Mouse (Mus musculus): Measurements from ENCODE around the gene Arpc5. TPM values are rescaled to one million over a fixed set of nuclear protein-coding genes. Genes with fewer than 3 reads are reported as not detected.

Gene Arpc5
- polyA plus RNA-seq, 1 experiment from 2014 or later = 284 TPM

DNA sequence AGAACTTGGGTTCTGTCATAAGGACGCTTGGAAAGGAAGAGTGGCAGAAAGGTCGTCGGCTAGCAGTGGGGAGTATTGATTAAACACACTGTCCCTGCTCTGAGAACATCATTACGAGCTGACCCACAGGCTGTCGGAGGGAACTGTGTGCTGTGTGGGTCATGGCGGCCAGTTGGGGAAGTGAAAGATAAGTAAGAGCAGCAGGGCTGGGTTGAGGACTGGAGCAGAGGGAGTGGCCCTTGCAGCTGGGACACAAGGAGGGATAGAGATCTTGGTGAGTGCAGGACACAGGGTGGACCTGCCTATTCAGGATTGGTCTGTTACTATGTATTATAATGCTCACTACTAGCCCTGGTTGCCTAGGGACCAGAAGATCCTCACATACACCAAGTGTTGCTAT lies 38.6 kb downstream of the Arpc5 start:
- 79% methylated on average over 6 of the region's 6 CpGs for WGBS
- ATAC-seq (ENCODE audit: low FRiP score) = no peak
- Histone ChIP-seq H3K9me3 (ENCODE audit: control insufficient read depth, low read length) (no peaks in the 10 kb centered on the region), H3K4me2 (no peak overlapping the region), H3K4me1 (ENCODE audit: control insufficient read depth, insufficient read depth, low read length) (no peaks in the 10 kb centered on the region), H3K27me3 (ENCODE audit: control insufficient read depth, insufficient read depth, low read length) (no peaks in the 10 kb centered on the region), H3K9ac (ENCODE audit: low read length) (no peak overlapping the region), H3K4me3 (ENCODE audit: low read depth, low read length) (no peak overlapping the region), H3K27ac (ENCODE audit: low read depth, low read length) (no peak overlapping the region), H3K36me3 (ENCODE audit: control insufficient read depth, insufficient read depth, low read length) (no peaks in the 10 kb centered on the region)
- no peak for DNase-seq (ENCODE audit: low spot score, missing footprints)

DNA sequence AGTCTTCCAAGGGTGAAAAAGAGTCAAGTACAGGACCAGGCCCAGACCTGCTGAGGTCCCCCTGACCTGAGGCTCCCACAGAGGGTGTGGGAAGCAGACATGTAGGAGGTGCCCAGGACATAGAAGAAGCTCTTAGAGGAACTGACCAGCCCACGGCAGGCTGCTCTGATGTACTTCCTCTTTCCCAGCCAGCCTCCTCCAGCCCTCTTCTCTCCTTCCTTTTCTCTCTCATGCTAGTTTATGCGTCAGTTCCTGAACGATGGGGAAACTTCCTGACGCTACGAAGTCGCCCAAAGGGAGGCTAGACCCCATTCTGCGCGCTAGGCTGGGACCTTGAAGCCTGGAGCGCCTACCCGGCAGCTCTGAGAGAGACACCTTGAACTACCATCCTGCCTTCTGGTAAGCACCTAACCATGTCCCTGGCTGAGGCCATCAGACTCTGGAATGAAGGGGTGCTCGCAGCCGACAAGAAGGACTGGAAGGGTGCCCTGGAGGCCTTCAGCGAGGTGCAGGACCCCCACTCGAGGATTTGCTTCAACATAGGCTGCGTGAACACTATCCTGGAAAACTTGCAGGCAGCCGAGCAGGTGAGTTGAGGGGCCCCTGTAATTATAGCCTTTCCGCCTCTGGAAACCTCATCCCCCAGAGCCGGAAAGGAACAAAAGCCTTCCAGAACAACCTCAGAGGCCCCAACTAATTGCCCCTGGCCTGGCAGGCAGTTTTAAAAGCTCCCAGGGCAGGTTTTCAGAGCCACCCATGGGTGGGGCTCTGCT lies 41.5 kb downstream of the Arpc5 start:
- 85% methylated on average over 18 of the region's 18 CpGs for WGBS
- DNase-seq (ENCODE audit: low spot score, missing footprints) = no peak
- H3K4me3 ChIP-seq (ENCODE audit: low read depth, low read length) = no peak overlapping the region
- H3K27me3 ChIP-seq (ENCODE audit: control insufficient read depth, insufficient read depth, low read length) = no peaks in the 10 kb centered on the region
- H3K4me2 ChIP-seq = no peak overlapping the region
- H3K4me1 ChIP-seq (ENCODE audit: control insufficient read depth, insufficient read depth, low read length) = no peaks in the 10 kb centered on the region; the same call in 1 of the 2 replicates
- no peak overlapping the region for H3K9ac ChIP-seq (ENCODE audit: low read length)
- ATAC-seq (ENCODE audit: low FRiP score) = no peak
- no peaks in the 10 kb centered on the region for H3K9me3 ChIP-seq (ENCODE audit: control insufficient read depth, low read length)
- H3K36me3 ChIP-seq (ENCODE audit: control insufficient read depth, insufficient read depth, low read length) = no peaks in the 10 kb centered on the region
- no peak overlapping the region for H3K27ac ChIP-seq (ENCODE audit: low read depth, low read length)

DNA sequence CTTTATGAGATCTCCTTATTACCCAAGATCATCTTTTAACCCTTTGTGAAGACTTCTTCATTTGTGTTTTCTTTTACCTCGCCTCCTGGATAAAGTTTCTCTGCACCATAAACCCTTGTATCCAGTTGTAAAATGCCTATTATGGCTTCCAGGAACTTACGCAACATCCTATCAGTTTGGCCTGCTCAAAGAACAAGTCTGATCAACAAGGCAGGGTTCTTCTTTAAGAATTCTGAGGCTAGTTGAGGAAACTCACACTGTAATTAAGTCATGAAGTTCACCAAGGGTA lies 42.0 kb downstream of the Arpc5 start:
- Histone ChIP-seq H3K36me3 (ENCODE audit: control insufficient read depth, insufficient read depth, low read length) (no peaks in the 10 kb centered on the region), H3K27me3 (ENCODE audit: control insufficient read depth, insufficient read depth, low read length) (no peaks in the 10 kb centered on the region), H3K4me1 (ENCODE audit: control insufficient read depth, insufficient read depth, low read length) (no peaks in the 10 kb centered on the region; the same call in 1 of the 2 replicates), H3K4me3 (ENCODE audit: low read depth, low read length) (no peak overlapping the region), H3K9me3 (ENCODE audit: control insufficient read depth, low read length) (no peaks in the 10 kb centered on the region), H3K9ac (ENCODE audit: low read length) (no peak overlapping the region), H3K4me2 (no peak overlapping the region), H3K27ac (ENCODE audit: low read depth, low read length) (no peak overlapping the region)
- 87% methylated on average over 2 of the region's 2 CpGs for WGBS
- DNase-seq (ENCODE audit: low spot score, missing footprints) (no peak), ATAC-seq (ENCODE audit: low FRiP score) (no peak)

DNA sequence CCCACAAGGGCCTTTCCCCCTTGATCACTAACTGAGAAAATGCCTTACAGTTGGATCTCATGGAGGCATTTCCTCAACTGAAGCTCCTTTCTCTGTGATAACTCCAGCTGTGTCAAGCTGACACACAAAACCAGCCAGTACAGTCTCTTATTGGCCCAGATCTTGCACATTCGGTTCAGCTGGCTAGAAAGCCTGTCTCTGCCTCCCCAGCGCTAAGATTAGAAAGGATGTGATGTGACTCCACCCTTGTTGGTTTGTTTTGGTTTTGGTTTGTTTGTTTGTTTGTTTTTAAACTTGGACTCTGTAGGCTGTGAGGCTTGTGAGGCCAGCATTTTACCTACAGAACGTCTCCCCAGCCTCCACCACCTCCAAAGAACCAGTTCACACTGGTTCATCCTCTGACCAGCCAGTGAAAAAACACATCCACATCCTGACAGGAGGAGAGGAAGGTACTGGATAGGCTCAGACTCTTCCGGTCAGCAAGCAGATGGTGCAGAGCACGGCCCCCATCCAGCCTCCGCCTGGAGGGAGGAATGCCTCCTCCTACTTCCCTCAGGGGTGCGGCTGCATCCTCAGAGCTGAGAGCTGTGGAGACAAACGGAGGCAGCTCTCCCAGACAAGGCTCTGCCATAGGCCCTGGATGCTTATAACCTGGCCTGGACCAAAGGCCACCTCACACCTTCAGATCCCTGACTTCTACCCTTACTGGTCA lies 43.4 kb downstream of the Arpc5 start:
- DNase-seq (ENCODE audit: low spot score, missing footprints) = no peak

DNA sequence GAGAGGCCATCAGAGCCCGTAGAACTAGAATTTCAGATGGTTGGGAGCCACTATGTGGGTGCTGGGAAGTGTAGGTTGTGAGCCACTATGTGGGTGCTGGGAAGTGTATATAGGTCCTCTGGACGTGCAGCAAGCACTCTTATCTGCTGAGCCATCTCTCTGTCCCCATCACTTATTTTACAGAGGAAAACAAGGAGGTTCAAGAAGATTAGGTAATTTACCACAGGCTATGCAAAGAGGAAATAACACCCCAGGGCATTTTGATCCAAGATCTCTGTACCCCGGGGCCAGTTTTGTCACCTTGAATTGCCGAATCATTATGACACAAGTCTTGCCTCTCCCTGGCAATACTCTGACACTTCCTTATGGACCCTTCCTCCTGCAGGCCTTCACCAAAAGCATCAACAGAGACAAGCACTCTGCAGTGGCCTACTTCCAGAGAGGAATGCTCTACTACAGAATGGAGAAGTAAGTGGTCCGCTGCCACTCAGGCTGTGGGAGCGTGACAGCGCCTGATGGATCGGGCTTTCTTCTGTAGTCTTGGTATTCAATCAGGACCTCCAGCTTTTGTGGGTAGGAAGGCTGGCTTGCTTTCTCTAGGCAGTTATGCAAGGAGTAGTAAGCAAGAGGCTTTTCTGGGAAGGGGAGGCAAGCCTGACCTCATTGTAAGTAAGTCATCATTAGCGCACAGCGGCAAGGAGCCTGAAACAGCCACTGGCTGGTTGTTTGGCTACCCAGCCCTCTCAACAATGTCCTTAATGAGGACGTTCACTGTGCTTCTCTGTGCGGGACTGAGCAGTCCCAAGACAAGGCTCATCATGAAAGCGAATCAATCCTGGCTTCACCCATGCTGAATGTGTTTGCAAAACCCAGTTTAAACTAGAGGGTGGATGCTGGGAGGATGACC lies 44.4 kb downstream of the Arpc5 start:
- DNase-seq (ENCODE audit: low spot score, missing footprints) (no peak), ATAC-seq (ENCODE audit: low FRiP score) (no peak)
- no peaks in the 10 kb centered on the region for H3K27me3 ChIP-seq (ENCODE audit: control insufficient read depth, insufficient read depth, low read length)
- no peak overlapping the region for H3K9ac ChIP-seq (ENCODE audit: low read length)
- no peaks in the 10 kb centered on the region for H3K9me3 ChIP-seq (ENCODE audit: control insufficient read depth, low read length)
- no peak overlapping the region for H3K27ac ChIP-seq (ENCODE audit: low read depth, low read length)
- no peaks in the 10 kb centered on the region for H3K36me3 ChIP-seq (ENCODE audit: control insufficient read depth, insufficient read depth, low read length)
- H3K4me3 ChIP-seq (ENCODE audit: low read depth, low read length) = no peak overlapping the region
- no peaks in the 10 kb centered on the region; the same call in 1 of the 2 replicates for H3K4me1 ChIP-seq (ENCODE audit: control insufficient read depth, insufficient read depth, low read length)
- H3K4me2 ChIP-seq = no peak overlapping the region
- WGBS = 63% methylated on average over 13 of the region's 13 CpGs

More for the DNA sequence above, 43.4 kb downstream of the Arpc5 start:
- no peaks in the 10 kb centered on the region; the same call in 1 of the 2 replicates for H3K4me1 ChIP-seq (ENCODE audit: control insufficient read depth, insufficient read depth, low read length)
- 40% methylated on average over 8 of the region's 8 CpGs for WGBS
- H3K9me3 ChIP-seq (ENCODE audit: control insufficient read depth, low read length) = no peaks in the 10 kb centered on the region
- H3K36me3 ChIP-seq (ENCODE audit: control insufficient read depth, insufficient read depth, low read length) = no peaks in the 10 kb centered on the region
- H3K27me3 ChIP-seq (ENCODE audit: control insufficient read depth, insufficient read depth, low read length) = no peaks in the 10 kb centered on the region
- H3K9ac ChIP-seq (ENCODE audit: low read length) = no peak overlapping the region
- H3K4me3 ChIP-seq (ENCODE audit: low read depth, low read length) = no peak overlapping the region
- no peak overlapping the region for H3K4me2 ChIP-seq
- ATAC-seq (ENCODE audit: low FRiP score) = peak; percentile 38; the same call in 1 of the 2 replicates
- H3K27ac ChIP-seq (ENCODE audit: low read depth, low read length) = no peak overlapping the region

DNA sequence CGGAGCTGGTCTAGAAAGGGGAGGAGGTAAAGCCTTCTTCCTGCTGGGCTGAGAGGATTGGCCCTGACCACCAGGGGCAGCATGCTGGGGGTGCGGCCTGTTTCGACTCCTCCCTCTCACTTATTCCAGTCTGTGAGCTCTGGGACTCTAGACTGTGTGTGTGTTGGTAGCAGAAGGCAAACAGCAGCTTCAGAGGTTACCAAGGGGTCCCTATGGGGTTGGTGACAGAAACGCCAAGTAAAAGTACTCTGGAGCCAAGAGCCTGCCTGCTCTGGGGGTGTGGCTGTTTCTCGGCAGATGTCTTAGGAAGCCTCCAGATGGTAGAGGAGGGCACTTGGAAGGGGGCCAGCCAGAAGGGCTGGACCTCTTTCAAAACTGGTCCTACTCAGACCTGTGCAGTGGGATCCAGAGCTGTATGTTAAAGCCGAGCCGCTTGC lies 48.9 kb downstream of the Arpc5 start:
- peak; percentile 67 for ATAC-seq (ENCODE audit: low FRiP score)
- Histone ChIP-seq H3K9me3 (ENCODE audit: control insufficient read depth, low read length) (no peaks in the 10 kb centered on the region), H3K27ac (ENCODE audit: low read depth, low read length) (no peak overlapping the region), H3K4me2 (no peak overlapping the region), H3K4me3 (ENCODE audit: low read depth, low read length) (no peak overlapping the region), H3K27me3 (ENCODE audit: control insufficient read depth, insufficient read depth, low read length) (no peaks in the 10 kb centered on the region), H3K36me3 (ENCODE audit: control insufficient read depth, insufficient read depth, low read length) (no peaks in the 10 kb centered on the region), H3K4me1 (ENCODE audit: control insufficient read depth, insufficient read depth, low read length) (peaks cover 14% of the 10 kb centered on the region), H3K9ac (ENCODE audit: low read length) (no peak overlapping the region)
- 39% methylated on average over 7 of the region's 7 CpGs for WGBS
- DNase-seq (ENCODE audit: low spot score, missing footprints) = peak; percentile 91

DNA sequence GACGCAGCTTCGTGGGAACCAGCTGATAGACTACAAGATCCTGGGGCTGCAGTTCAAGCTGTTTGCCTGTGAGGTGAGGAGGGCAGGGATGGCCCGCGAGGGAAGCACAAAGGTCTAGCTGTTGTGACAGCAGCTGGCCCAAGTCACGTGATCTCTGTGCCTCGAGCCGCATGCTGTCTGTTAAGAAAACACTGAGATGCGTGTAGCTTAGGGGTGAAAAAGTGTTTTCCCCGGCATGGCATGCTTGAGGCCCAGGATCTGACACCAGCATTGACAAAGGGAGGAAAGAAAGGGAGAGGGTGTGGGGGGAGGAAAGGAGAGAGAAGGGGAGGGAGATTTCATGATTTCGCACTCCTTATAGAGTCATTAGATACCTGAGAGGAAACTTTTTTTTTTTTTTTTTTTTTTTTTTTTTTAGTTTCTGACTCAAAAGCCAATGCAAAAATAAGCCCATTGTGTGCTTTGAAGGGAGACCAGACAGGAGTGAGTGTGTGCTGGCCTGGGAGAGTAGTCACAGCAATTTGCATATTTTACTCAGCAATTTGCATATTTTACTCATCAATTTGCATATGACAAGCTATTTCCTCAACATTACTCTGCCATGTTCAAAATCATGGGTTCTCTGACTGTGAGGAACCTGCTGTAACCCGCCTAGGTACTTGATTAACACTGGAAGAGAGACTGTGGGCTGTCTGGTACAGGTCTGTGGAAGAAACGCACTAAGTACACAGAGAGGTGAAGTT lies 50.9 kb downstream of the Arpc5 start:
- H3K9ac ChIP-seq (ENCODE audit: low read length) = no peak overlapping the region
- H3K4me3 ChIP-seq (ENCODE audit: low read depth, low read length) = no peak overlapping the region
- H3K4me1 ChIP-seq (ENCODE audit: control insufficient read depth, insufficient read depth, low read length) = peaks cover 14% of the 10 kb centered on the region
- no peaks in the 10 kb centered on the region for H3K27me3 ChIP-seq (ENCODE audit: control insufficient read depth, insufficient read depth, low read length)
- no peak overlapping the region for H3K4me2 ChIP-seq
- ATAC-seq (ENCODE audit: low FRiP score) (peak; percentile 82), DNase-seq (ENCODE audit: low spot score, missing footprints) (no peak)
- H3K27ac ChIP-seq (ENCODE audit: low read depth, low read length) = peak overlapping the region; percentile 26; the same call in 1 of the 2 replicates
- H3K9me3 ChIP-seq (ENCODE audit: control insufficient read depth, low read length) = no peaks in the 10 kb centered on the region
- 40% methylated on average over 12 of the region's 12 CpGs for WGBS
- no peaks in the 10 kb centered on the region for H3K36me3 ChIP-seq (ENCODE audit: control insufficient read depth, insufficient read depth, low read length)

DNA sequence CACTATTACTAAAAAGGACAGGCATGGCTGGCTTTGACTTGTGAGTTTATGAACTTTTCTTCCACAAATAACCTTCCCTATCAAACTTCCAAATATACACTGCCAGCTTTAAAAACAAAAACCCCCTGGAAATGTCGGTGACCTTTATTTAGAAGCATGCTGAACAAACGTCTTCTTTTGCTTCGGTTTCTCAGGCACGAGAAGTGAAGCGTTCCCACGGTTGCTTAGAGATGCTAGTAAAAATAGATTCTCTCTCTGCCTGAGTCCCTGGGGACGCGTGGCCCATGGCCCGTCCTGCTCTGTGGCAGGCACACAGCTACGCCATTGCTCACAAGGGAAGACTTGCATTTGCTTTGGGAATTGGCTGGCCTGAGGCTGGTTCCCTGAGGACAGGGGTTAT lies 51.5 kb downstream of the Arpc5 start:
- no peak for DNase-seq (ENCODE audit: low spot score, missing footprints)
- no peak overlapping the region for H3K4me2 ChIP-seq
- H3K4me3 ChIP-seq (ENCODE audit: low read depth, low read length) = no peak overlapping the region
- H3K36me3 ChIP-seq (ENCODE audit: control insufficient read depth, insufficient read depth, low read length) = no peaks in the 10 kb centered on the region
- no peak for ATAC-seq (ENCODE audit: low FRiP score)
- no peaks in the 10 kb centered on the region for H3K27me3 ChIP-seq (ENCODE audit: control insufficient read depth, insufficient read depth, low read length)
- no peak overlapping the region; the same call in 1 of the 2 replicates for H3K9ac ChIP-seq (ENCODE audit: low read length)
- 36% methylated on average over 10 of the region's 10 CpGs for WGBS
- peaks cover 14% of the 10 kb centered on the region for H3K4me1 ChIP-seq (ENCODE audit: control insufficient read depth, insufficient read depth, low read length)
- no peaks in the 10 kb centered on the region; the same call in 1 of the 2 replicates for H3K9me3 ChIP-seq (ENCODE audit: control insufficient read depth, low read length)
- 0 out of 2 replicates have a peak overlapping the region, but pooled peaks have one; percentile 2 for H3K27ac ChIP-seq (ENCODE audit: low read depth, low read length)
